Mouse (Mus musculus): ENCODE data around the gene Plekhm2. TPM values are rescaled to one million over a fixed set of nuclear protein-coding genes. Genes with fewer than 3 reads are reported as not detected.

Plekhm2 gene
- polyA plus RNA-seq, 1 experiment from 2014 or later = 3.5 TPM

DNA sequence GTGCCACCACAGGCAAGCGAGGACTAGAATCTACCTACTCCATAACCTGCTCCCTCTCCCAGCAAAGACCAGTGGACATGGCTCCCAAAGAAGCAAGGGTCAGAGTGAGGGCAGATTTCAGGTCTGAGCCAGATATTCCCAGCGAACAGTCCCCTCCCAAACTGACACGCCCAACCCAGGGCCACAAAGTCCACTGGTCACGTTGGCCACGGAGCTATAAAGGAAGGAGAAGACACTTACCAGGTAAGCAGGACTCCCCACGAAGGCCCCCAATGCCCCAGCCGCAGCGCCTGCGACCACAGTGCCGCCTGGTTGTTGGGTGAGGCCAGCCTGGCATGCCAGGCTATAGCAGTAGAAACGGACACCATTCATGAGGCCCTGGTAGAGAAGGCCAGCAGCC, 41.7 kb downstream of the Plekhm2 start:
- DNase-seq (ENCODE audit: low spot score) (peak; percentile 67), ATAC-seq (ENCODE audit: low FRiP score, low TSS enrichment) (peak; percentile 45; the same call in 1 of the 2 replicates)
- no peaks in the 10 kb centered on the region for H3K27me3 ChIP-seq (ENCODE audit: control insufficient read depth, insufficient read depth, low read length)
- peaks cover 13% of the 10 kb centered on the region for H3K36me3 ChIP-seq (ENCODE audit: control insufficient read depth, insufficient read depth, low read length)
- no peak overlapping the region for H3K4me2 ChIP-seq (replicated peaks; ENCODE audit: low read depth)
- 81% methylated on average over 11 of the region's 11 CpGs for WGBS
- no peak overlapping the region for H3K4me3 ChIP-seq (ENCODE audit: low read depth, low read length)
- H3K4me1 ChIP-seq (replicated peaks; ENCODE audit: control insufficient read depth, insufficient read depth) = peaks cover 2% of the 10 kb centered on the region; the same call in 1 of the 2 replicates
- H3K9ac ChIP-seq (ENCODE audit: low read length) = 0 out of 2 replicates have a peak overlapping the region, but pooled peaks have one; percentile 13
- no peaks in the 10 kb centered on the region for H3K9me3 ChIP-seq (ENCODE audit: control insufficient read depth, low read length)
- H3K27ac ChIP-seq (replicated peaks) = peak overlapping the region; percentile 14; the same call in 1 of the 2 replicates
- TF ChIP-seq CTCF (IDR thresholded peaks at IDR 0.05; ENCODE audit: low read depth) (no peak), EP300 (optimal IDR thresholded peaks at IDR 0.05) (no peak)

- ATAC-seq (ENCODE audit: low FRiP score, low TSS enrichment) = no peak
- H3K4me2 ChIP-seq (replicated peaks; ENCODE audit: low read depth) = no peak overlapping the region
- no peak for DNase-seq (ENCODE audit: low spot score)
- peaks cover 10% of the 10 kb centered on the region for H3K36me3 ChIP-seq (ENCODE audit: control insufficient read depth, insufficient read depth, low read length)
- 76% methylated on average over 5 of the region's 5 CpGs for WGBS
- no peak overlapping the region for H3K9ac ChIP-seq (ENCODE audit: low read length)
- H3K9me3 ChIP-seq (ENCODE audit: control insufficient read depth, low read length) = no peaks in the 10 kb centered on the region
- peaks cover 4% of the 10 kb centered on the region; the same call in 1 of the 2 replicates for H3K4me1 ChIP-seq (replicated peaks; ENCODE audit: control insufficient read depth, insufficient read depth)
- H3K4me3 ChIP-seq (ENCODE audit: low read depth, low read length) = no peak overlapping the region
- TF ChIP-seq CTCF (IDR thresholded peaks at IDR 0.05; ENCODE audit: low read depth) (no peak), EP300 (optimal IDR thresholded peaks at IDR 0.05) (no peak)
- H3K27ac ChIP-seq (replicated peaks) = no peak overlapping the region
- no peaks in the 10 kb centered on the region for H3K27me3 ChIP-seq (ENCODE audit: control insufficient read depth, insufficient read depth, low read length)
Observed at GRCm38 (mm10) chr4:141622580-141622979, 42.1 kb downstream of the Plekhm2 start.

DNA sequence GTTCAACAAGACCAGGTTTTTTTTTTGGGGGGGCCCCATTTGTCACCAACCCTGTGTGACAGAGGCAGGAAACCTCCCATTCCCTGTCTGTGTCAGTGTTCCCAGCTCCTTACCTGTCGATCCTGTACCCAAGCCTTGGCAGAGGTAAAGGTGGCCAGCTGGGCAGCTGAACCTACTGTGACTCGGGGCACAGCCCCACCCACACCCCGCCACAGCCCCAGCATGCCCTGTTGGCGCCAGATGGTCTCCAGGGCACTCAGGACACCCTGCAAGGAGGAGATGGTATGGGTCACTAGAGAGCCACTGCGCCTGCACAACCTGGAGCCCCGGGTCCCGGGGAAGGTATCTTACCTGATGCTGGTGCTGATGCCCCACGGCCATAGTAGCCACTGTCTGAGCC, 42.6 kb downstream of the Plekhm2 start:
- DNase-seq (ENCODE audit: low spot score) (peak; percentile 14), ATAC-seq (ENCODE audit: low FRiP score, low TSS enrichment) (no peak)
- no peak for TF ChIP-seq EP300 (optimal IDR thresholded peaks at IDR 0.05)
- TF ChIP-seq CTCF (IDR thresholded peaks at IDR 0.05; ENCODE audit: low read depth) = no peak
- Histone ChIP-seq H3K9me3 (ENCODE audit: control insufficient read depth, low read length) (no peaks in the 10 kb centered on the region), H3K4me1 (replicated peaks; ENCODE audit: control insufficient read depth, insufficient read depth) (peaks cover 5% of the 10 kb centered on the region; the same call in 1 of the 2 replicates), H3K27ac (replicated peaks) (no peak overlapping the region), H3K9ac (ENCODE audit: low read length) (no peak overlapping the region), H3K27me3 (ENCODE audit: control insufficient read depth, insufficient read depth, low read length) (no peaks in the 10 kb centered on the region), H3K4me3 (ENCODE audit: low read depth, low read length) (no peak overlapping the region), H3K36me3 (ENCODE audit: control insufficient read depth, insufficient read depth, low read length) (peaks cover 8% of the 10 kb centered on the region; the same call in 1 of the 2 replicates), H3K4me2 (replicated peaks; ENCODE audit: low read depth) (no peak overlapping the region)
- 82% methylated on average over 8 of the region's 8 CpGs for WGBS

- ATAC-seq (ENCODE audit: low FRiP score, low TSS enrichment) (no peak), DNase-seq (ENCODE audit: low spot score) (no peak)
- no peaks in the 10 kb centered on the region for H3K9me3 ChIP-seq (ENCODE audit: control insufficient read depth, low read length)
- peaks cover 5% of the 10 kb centered on the region; the same call in 1 of the 2 replicates for H3K4me1 ChIP-seq (replicated peaks; ENCODE audit: control insufficient read depth, insufficient read depth)
- no peak overlapping the region for H3K27ac ChIP-seq (replicated peaks)
- TF ChIP-seq CTCF (IDR thresholded peaks at IDR 0.05; ENCODE audit: low read depth) (no peak), EP300 (optimal IDR thresholded peaks at IDR 0.05) (no peak)
- no peak overlapping the region for H3K4me2 ChIP-seq (replicated peaks; ENCODE audit: low read depth)
- H3K4me3 ChIP-seq (ENCODE audit: low read depth, low read length) = no peak overlapping the region
- H3K9ac ChIP-seq (ENCODE audit: low read length) = no peak overlapping the region
- peaks cover 4% of the 10 kb centered on the region; the same call in 1 of the 2 replicates for H3K36me3 ChIP-seq (ENCODE audit: control insufficient read depth, insufficient read depth, low read length)
- 79% methylated on average over 7 of the region's 8 CpGs for WGBS
- H3K27me3 ChIP-seq (ENCODE audit: control insufficient read depth, insufficient read depth, low read length) = no peaks in the 10 kb centered on the region
Observed at GRCm38 (mm10) chr4:141621297-141621696, 43.4 kb downstream of the Plekhm2 start.

- TF ChIP-seq EP300 (optimal IDR thresholded peaks at IDR 0.05) = no peak
- Histone ChIP-seq H3K4me3 (ENCODE audit: low read depth, low read length) (no peak overlapping the region), H3K9me3 (ENCODE audit: control insufficient read depth, low read length) (no peaks in the 10 kb centered on the region), H3K9ac (ENCODE audit: low read length) (0 out of 2 replicates have a peak overlapping the region, but pooled peaks have one; percentile 35), H3K27ac (replicated peaks) (no peak overlapping the region), H3K4me2 (replicated peaks; ENCODE audit: low read depth) (no peak overlapping the region), H3K4me1 (replicated peaks; ENCODE audit: control insufficient read depth, insufficient read depth) (peaks cover 5% of the 10 kb centered on the region; the same call in 1 of the 2 replicates), H3K36me3 (ENCODE audit: control insufficient read depth, insufficient read depth, low read length) (no peaks in the 10 kb centered on the region), H3K27me3 (ENCODE audit: control insufficient read depth, insufficient read depth, low read length) (no peaks in the 10 kb centered on the region)
- DNase-seq (ENCODE audit: low spot score) (no peak), ATAC-seq (ENCODE audit: low FRiP score, low TSS enrichment) (no peak)
- WGBS = 80% methylated on average over 9 of the region's 9 CpGs
Observed at GRCm38 (mm10) chr4:141619299-141619883, 45.3 kb downstream of the Plekhm2 start.

DNA sequence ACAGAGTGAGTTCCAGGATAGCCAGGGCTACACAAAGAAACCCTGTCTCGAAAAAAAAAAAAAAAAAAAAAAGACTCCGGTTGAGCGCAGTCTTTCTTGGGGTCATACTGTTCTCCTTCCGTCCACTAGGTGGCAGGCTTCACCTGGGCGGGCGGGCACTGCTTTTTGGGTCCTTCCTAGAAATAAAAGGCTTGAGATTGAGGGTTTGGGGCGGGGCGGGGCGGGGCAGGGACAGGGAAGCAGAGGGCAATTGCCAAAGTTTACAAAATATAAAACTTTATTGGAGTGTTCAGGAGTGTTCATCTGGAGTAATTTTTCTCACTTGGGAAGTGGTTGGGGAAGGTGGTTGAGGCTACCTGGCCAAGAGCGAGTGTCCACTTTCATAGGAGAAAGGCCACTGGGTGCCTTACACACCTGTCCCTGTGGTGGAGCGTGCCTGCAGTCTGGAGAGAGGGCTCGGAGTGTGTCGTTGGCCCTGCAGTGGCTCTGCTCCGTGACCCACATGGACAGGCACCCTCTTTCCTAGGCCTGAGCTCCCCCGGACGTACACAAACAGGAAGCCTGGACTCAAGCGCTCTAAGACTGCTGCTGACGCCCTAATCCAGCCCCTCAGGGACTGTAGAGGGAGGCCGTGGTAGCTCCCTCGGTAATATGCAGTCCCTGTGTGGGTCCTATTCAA, 46.0 kb downstream of the Plekhm2 start, which contains the start of gene Tmem82:
Tmem82 (minus strand) TSS at position 69 of the 679 bp plus-strand sequence.
- peak within 1 kb of the TSS; percentile 40; the same call in 1 of the 2 replicates for H3K27ac ChIP-seq (replicated peaks)
- H3K36me3 ChIP-seq (ENCODE audit: control insufficient read depth, insufficient read depth, low read length) = no peaks in the 10 kb centered on the region
- DNase-seq (ENCODE audit: low spot score) (peak; percentile 55), ATAC-seq (ENCODE audit: low FRiP score, low TSS enrichment) (peak; percentile 2; the same call in 1 of the 2 replicates)
- H3K27me3 ChIP-seq (ENCODE audit: control insufficient read depth, insufficient read depth, low read length) = no peaks in the 10 kb centered on the region
- H3K4me3 ChIP-seq (ENCODE audit: low read depth, low read length) = peak within 1 kb of the TSS; percentile 24
- peak within 1 kb of the TSS; percentile 57 for H3K4me2 ChIP-seq (replicated peaks; ENCODE audit: low read depth)
- H3K9ac ChIP-seq (ENCODE audit: low read length) = peak within 1 kb of the TSS; percentile 55
- H3K9me3 ChIP-seq (ENCODE audit: control insufficient read depth, low read length) = no peaks in the 10 kb centered on the region
- 31% methylated on average over 19 of the region's 20 CpGs for WGBS
- TF ChIP-seq CTCF (IDR thresholded peaks at IDR 0.05; ENCODE audit: low read depth) (peak; percentile 78), EP300 (optimal IDR thresholded peaks at IDR 0.05) (no peak)
- H3K4me1 ChIP-seq (replicated peaks; ENCODE audit: control insufficient read depth, insufficient read depth) = peaks cover 5% of the 10 kb centered on the region; the same call in 1 of the 2 replicates

Data from stomach, postnatal 0 days (tissue).